Mouse (Mus musculus): ENCODE measurements around the gene Stpg3. TPM values are rescaled to one million over a fixed set of nuclear protein-coding genes. Genes with fewer than 3 reads are reported as not detected.

Gene Stpg3
- polyA plus RNA-seq, 1 experiment from 2014 or later, result not detected

DNA sequence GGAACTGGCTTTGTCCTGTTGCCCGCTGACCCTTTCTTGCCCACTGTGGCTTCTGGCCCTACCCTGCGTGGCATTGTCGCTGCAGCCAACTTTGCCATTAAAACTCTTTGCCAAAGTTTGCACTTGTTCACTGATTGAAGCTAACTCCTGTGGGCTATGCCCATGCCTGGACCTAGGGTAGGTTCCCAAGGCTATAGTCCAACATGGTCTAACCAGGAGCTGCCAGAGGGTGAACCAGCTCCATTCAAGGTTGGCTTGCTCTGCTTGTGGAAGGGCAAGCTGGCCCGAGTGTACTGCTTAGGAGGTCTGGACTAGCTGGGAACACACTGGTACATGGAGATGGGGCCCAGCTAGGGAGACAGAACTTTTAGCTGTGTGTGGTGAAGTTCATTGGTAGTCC lies 29.7 kb upstream of the Stpg3 start:
- no peak overlapping the region for H3K4me2 ChIP-seq (replicated peaks)
- no peak for ATAC-seq
- 0 out of 2 replicates have a peak overlapping the region, but pooled peaks have one; percentile 8 for H3K9ac ChIP-seq
- H3K27ac ChIP-seq, result no peak overlapping the region
- peaks cover 6% of the 10 kb centered on the region for H3K27me3 ChIP-seq (replicated peaks)
- WGBS, result 87% methylated on average over 4 of the region's 4 CpGs
- H3K36me3 ChIP-seq, result peaks cover 9% of the 10 kb centered on the region; the same call in 1 of the 2 replicates
- H3K4me3 ChIP-seq (replicated peaks), result no peak overlapping the region
- no peaks in the 10 kb centered on the region for H3K9me3 ChIP-seq
- H3K4me1 ChIP-seq (replicated peaks), result peaks cover 17% of the 10 kb centered on the region

DNA sequence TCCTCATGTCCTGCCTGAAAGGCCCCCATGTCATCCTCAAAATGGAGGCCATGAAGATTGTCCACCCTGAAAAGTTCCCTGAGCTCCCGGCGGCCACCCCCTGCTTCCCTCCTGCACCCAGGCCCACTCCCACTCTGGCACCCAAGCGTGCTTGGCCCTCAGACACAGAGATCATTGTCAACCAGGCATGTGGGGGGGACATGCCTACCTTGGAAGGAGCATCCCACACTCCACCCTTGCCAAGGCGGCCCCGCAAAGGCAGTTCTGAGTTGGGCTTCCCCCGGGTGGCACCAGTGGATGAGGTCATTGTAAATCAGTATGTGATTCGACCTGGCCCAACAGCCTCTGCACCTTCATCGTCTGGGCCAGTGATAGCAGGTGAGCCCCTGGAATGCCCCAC lies 28.9 kb upstream of the Stpg3 start:
- H3K4me1 ChIP-seq (replicated peaks), result peaks cover 17% of the 10 kb centered on the region
- H3K27ac ChIP-seq, result no peak overlapping the region
- WGBS, result 67% methylated on average over 8 of the region's 8 CpGs
- peaks cover 6% of the 10 kb centered on the region for H3K27me3 ChIP-seq (replicated peaks)
- H3K4me2 ChIP-seq (replicated peaks), result peak overlapping the region; percentile 97
- 0 out of 2 replicates have a peak overlapping the region, but pooled peaks have one; percentile 55 for H3K4me3 ChIP-seq (replicated peaks)
- no peaks in the 10 kb centered on the region for H3K9me3 ChIP-seq
- no peak for ATAC-seq
- 0 out of 2 replicates have a peak, but pooled peaks cover 3% of the 10 kb centered on the region for H3K36me3 ChIP-seq
- no peak overlapping the region for H3K9ac ChIP-seq

DNA sequence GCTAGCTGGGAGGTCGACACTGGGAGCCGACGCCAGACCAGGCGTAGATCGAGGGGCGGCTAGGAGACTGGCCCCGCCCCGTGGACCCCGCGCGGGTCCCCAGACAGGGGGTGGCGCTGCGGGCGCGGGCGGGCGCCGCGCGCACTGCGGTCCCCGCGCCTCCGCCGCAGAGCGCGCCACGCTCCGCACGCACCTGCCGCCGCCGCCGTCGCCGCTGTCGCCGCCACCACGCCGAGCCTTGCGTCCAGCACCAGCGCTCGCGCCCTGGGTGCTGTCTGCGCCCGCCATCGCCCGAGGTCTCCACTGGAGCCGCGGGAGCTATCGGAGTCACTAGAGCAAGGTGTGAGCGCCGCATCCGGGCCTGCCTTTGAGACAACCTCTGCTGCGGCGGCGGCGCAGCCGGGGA lies 27.7 kb upstream of the Stpg3 start, which contains the start of the genes Rnf208 and Cysrt1:
Gene Rnf208 (plus strand): TSS at position 155 of the 406 bp plus-strand sequence.
Gene Cysrt1 (minus strand): TSS at position 352 of the 406 bp plus-strand sequence.
- peak within 1 kb of the TSS; percentile 72 for H3K27ac ChIP-seq
- under 1% methylated on average over 51 of the region's 59 CpGs for WGBS

DNA sequence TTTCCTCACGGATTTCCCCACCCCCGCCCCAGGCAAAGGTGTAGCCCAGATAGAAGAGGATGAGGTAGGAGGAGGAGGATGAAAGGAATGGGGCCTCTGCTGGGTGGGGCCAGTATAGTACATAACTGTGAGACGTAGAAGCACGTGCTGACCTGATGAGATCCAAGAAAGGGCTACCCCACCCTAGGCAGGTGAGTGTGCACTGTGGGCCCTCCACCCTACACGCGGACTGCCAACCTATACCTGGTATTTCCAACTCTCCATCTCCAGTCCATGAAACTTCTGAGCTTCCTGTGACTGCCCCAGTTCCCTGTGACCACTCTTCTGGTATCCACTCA lies 27.0 kb upstream of the Stpg3 start:
- 12% methylated on average over 6 of the region's 6 CpGs for WGBS
- ATAC-seq, result peak; percentile 63
- H3K9ac ChIP-seq, result peak overlapping the region; percentile 57; the same call in 1 of the 2 replicates

More for the DNA sequence above, 27.7 kb upstream of the Stpg3 start, which contains the start of the genes Rnf208 and Cysrt1:
- Histone ChIP-seq H3K9me3 (no peaks in the 10 kb centered on the region), H3K4me2 (replicated peaks) (peak within 1 kb of the TSS; percentile 97), H3K4me1 (replicated peaks) (peaks cover 23% of the 10 kb centered on the region), H3K36me3 (no peaks in the 10 kb centered on the region), H3K9ac (peak within 1 kb of the TSS; percentile 57), H3K27me3 (replicated peaks) (peaks cover 6% of the 10 kb centered on the region), H3K4me3 (replicated peaks) (peak within 1 kb of the TSS; percentile 55)
- ATAC-seq, result no peak

DNA sequence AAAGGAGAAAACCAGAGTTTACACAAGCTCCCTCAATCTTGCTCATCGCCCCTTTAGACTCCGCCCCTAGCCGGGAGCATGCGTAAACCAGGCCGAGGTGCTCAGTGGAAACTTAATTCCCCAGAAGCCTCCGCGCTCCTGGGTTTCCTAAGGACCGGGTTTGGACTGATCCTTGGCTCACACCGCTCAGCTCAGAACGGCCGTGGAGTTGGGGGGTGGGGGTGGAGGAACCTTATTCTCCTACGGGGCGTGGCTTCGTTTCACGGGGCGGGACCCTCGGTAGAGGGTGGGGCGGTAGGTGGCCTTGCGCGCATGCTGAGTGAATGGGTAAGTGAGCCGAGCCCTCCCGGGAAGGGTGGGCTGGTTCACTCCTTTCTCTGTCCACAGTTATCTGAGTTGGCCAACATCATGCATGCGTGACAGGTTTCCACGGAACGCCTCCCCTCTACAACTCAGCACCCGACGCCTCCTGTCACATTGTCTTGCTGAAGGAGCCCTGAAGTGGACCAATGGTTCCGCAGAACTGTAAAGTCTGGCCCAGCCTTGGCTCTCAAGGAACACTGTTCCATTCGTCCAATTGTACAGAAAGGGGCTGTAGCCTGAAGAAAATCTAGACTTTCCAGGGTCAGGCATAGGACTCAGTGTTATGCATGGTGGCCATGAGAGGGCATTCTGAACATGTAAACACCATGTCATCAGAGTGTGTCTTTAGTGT lies 26.4 kb upstream of the Stpg3 start:
- WGBS, result 2% methylated on average over 29 of the region's 29 CpGs
- 0 out of 2 replicates have a peak overlapping the region, but pooled peaks have one; percentile 15 for H3K9ac ChIP-seq

More for the DNA sequence above, 27.0 kb upstream of the Stpg3 start:
- H3K27me3 ChIP-seq (replicated peaks), result peaks cover 6% of the 10 kb centered on the region
- no peaks in the 10 kb centered on the region for H3K9me3 ChIP-seq
- H3K36me3 ChIP-seq, result no peaks in the 10 kb centered on the region
- H3K4me3 ChIP-seq (replicated peaks), result peak overlapping the region; percentile 55
- H3K4me2 ChIP-seq (replicated peaks), result peak overlapping the region; percentile 97
- H3K27ac ChIP-seq, result peak overlapping the region; percentile 72; the same call in 1 of the 2 replicates
- H3K4me1 ChIP-seq (replicated peaks), result peaks cover 20% of the 10 kb centered on the region

DNA sequence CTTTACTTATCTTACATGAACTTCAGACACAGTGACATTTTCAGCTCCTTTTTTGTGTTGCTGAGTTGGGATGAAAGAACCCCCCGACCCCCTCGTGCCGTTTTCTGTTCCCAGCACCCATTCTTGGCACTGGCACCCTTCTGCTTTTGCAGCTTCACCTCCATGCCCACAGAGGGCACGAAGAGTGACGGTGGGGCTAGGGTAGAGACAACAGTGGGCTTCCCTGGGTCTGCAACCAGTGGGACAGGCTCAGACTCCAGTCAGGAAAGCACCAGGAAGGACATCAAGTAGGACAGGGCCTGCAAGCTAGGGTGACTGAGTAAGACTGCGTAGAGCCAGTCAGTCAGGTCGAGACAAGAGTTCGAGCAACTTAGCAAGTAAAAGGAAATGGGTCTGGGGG lies 25.9 kb upstream of the Stpg3 start:
- peak; percentile 10; the same call in 1 of the 2 replicates for ATAC-seq

More for the DNA sequence above, 26.4 kb upstream of the Stpg3 start:
- peak overlapping the region; percentile 97 for H3K4me2 ChIP-seq (replicated peaks)
- H3K4me1 ChIP-seq (replicated peaks), result peaks cover 20% of the 10 kb centered on the region
- peaks cover 6% of the 10 kb centered on the region for H3K27me3 ChIP-seq (replicated peaks)
- no peaks in the 10 kb centered on the region for H3K36me3 ChIP-seq
- H3K9me3 ChIP-seq, result no peaks in the 10 kb centered on the region
- peak overlapping the region; percentile 72 for H3K27ac ChIP-seq
- peak; percentile 80 for ATAC-seq
- peak overlapping the region; percentile 55 for H3K4me3 ChIP-seq (replicated peaks)

DNA sequence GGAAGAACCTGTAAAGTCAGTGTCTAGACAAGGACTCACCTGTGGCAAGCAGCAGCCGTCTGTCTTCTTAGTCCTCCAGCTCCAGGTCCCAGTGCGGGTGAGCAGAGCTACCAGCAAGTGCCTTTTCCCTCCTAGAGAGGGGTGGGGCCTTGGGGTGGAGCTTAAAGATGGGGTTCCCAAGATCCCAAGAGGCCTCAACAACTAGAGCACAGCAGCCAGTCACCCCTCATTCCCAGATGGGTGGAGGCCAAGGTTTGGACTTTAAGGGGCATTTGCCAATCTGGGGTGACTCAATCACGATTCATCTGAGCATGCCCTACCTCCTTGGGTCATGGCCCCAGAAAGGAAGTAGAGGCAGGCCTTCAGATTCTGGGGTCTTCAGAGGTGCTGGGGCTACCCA lies 25.3 kb upstream of the Stpg3 start:
- Histone ChIP-seq H3K4me3 (replicated peaks) (no peak overlapping the region), H3K4me1 (replicated peaks) (peaks cover 18% of the 10 kb centered on the region), H3K4me2 (replicated peaks) (no peak overlapping the region), H3K9me3 (no peaks in the 10 kb centered on the region), H3K27ac (no peak overlapping the region), H3K27me3 (replicated peaks) (peaks cover 6% of the 10 kb centered on the region), H3K9ac (no peak overlapping the region), H3K36me3 (no peaks in the 10 kb centered on the region)
- no peak for ATAC-seq
- whole genome bisulfite sequencing, result 96% methylated on average over 3 of the region's 3 CpGs

More for the DNA sequence above, 25.9 kb upstream of the Stpg3 start:
- H3K27me3 ChIP-seq (replicated peaks), result peaks cover 6% of the 10 kb centered on the region
- no peaks in the 10 kb centered on the region for H3K9me3 ChIP-seq
- 0 out of 2 replicates have a peak overlapping the region, but pooled peaks have one; percentile 15 for H3K9ac ChIP-seq
- peak overlapping the region; percentile 72; the same call in 1 of the 2 replicates for H3K27ac ChIP-seq
- H3K4me3 ChIP-seq (replicated peaks), result peak overlapping the region; percentile 55
- H3K4me2 ChIP-seq (replicated peaks), result peak overlapping the region; percentile 97
- no peaks in the 10 kb centered on the region for H3K36me3 ChIP-seq
- peaks cover 18% of the 10 kb centered on the region for H3K4me1 ChIP-seq (replicated peaks)
- 51% methylated on average over 8 of the region's 8 CpGs for WGBS

DNA sequence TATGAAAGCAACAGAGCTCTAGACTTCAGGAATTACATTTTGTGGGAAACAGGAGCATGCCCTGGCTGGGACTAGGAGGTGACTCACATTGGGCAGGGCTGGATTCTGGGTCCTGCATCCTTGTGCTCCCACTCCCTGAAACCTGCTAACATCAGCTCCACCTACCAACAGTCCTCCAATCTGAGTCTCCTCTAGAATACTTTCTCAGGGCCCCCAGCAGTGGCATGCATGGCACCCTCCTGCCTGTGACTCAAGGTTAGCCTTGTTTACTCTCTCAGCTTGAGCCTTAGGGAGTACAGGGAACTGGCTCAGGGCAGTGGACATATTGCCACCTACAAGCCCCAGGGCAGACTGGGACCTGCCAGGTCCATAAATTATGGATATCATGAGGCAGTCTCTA lies 23.7 kb upstream of the Stpg3 start:
- Histone ChIP-seq H3K4me3 (replicated peaks) (no peak overlapping the region), H3K36me3 (no peaks in the 10 kb centered on the region), H3K4me1 (replicated peaks) (peaks cover 18% of the 10 kb centered on the region), H3K27ac (0 out of 2 replicates have a peak overlapping the region, but pooled peaks have one; percentile 5), H3K9me3 (no peaks in the 10 kb centered on the region), H3K27me3 (replicated peaks) (peaks cover 6% of the 10 kb centered on the region), H3K4me2 (replicated peaks) (no peak overlapping the region), H3K9ac (no peak overlapping the region)
- ATAC-seq, result no peak

DNA sequence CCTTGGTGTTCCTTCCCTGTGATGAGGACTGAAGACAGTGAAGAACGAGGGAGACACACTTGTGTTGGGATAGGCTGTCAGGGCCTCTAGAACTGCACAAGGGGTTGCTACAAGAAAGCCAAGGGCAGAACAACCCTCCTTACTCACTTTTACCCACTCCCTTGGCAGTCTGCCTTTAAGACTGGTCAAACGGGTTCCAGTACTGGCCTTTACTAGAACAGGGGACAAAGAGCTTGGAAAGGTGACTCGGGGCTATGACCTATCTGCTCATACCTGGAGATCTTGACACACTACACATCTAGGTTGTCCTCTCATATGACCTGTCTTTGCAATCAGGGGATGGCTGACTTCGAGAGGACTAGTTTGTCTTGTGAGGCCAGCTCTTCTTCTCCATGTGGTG lies 23.1 kb upstream of the Stpg3 start:
- no peak overlapping the region for H3K9ac ChIP-seq
- no peak for ATAC-seq
- H3K4me3 ChIP-seq (replicated peaks), result no peak overlapping the region
- H3K4me2 ChIP-seq (replicated peaks), result no peak overlapping the region
- no peaks in the 10 kb centered on the region for H3K36me3 ChIP-seq
- H3K27me3 ChIP-seq (replicated peaks), result peaks cover 4% of the 10 kb centered on the region
- H3K27ac ChIP-seq, result peak overlapping the region; percentile 5; the same call in 1 of the 2 replicates
- 55% methylated on average over 4 of the region's 4 CpGs for WGBS
- H3K9me3 ChIP-seq, result no peaks in the 10 kb centered on the region
- H3K4me1 ChIP-seq (replicated peaks), result peaks cover 18% of the 10 kb centered on the region

DNA sequence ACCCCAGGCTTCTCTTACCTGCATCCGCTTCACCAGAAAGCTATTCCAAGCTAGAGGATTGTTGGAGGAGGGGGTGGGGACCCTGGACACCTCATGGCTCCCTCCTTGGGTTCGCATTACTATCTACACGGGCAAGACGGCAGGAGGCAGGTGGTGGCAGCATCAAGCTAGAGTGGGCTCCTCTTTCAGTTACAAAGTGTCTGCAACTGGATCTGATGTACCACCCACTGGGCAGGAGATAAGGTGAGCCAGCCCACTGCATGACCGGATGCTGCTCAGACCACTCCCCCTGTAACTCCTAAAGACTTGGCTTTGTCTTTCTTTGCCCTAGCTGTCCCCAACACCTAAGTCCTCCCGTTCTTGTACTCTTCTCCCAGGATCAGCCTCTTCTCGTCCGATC lies 22.2 kb upstream of the Stpg3 start, which contains the start of gene Rnf224:
Gene Rnf224 (minus strand): TSS at position 174 of the 400 bp plus-strand sequence.
- Histone ChIP-seq H3K9me3 (no peaks in the 10 kb centered on the region), H3K4me2 (replicated peaks) (no peak within 1 kb of the TSS), H3K9ac (no peak within 1 kb of the TSS), H3K36me3 (no peaks in the 10 kb centered on the region), H3K27me3 (replicated peaks) (peaks cover under 1% of the 10 kb centered on the region; the same call in 1 of the 2 replicates), H3K4me1 (replicated peaks) (peaks cover 14% of the 10 kb centered on the region), H3K4me3 (replicated peaks) (no peak within 1 kb of the TSS), H3K27ac (peak within 1 kb of the TSS; percentile 9; the same call in 1 of the 2 replicates)
- whole genome bisulfite sequencing, result 34% methylated on average over 8 of the region's 8 CpGs
- ATAC-seq, result no peak

DNA sequence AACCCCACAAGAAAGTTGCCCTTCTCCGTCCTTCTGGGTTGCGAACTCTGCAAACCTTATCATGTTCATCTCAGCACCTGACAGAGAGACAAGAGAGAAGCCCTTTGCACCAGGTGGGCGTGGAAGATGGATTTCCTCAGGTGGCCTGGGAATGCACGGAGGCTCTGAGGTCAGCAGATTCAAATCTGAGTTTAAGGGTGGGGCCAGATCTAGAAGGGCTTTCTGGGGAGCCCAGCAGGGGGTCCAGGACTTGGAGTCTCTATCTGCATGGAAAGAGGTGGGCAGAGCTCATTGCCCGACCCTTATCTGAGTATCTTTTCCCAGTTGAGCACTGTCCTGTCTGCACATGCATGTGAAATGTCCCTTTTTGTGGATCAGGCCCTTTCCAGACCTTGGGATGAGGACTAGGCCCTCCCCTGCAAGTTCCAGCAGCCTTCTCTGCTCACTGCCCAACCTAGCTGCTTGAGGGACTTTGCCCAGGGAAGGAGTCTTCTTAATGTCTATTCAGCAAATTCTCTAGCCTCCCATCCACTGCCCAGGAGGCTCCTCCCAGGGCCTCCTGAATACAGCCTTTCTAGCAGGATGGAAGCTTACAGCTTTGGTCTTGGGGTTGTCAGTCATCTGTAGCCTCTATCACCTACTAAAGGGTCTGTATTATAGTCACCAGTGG lies 20.2 kb upstream of the Stpg3 start:
- 52% methylated on average over 5 of the region's 5 CpGs for WGBS
- peak; percentile 71 for ATAC-seq
- Histone ChIP-seq H3K4me2 (replicated peaks) (peak overlapping the region; percentile 41), H3K4me3 (replicated peaks) (no peak overlapping the region), H3K4me1 (replicated peaks) (peaks cover 6% of the 10 kb centered on the region), H3K27me3 (replicated peaks) (0 out of 2 replicates have a peak, but pooled peaks cover 6% of the 10 kb centered on the region), H3K36me3 (no peaks in the 10 kb centered on the region), H3K9me3 (no peaks in the 10 kb centered on the region), H3K9ac (no peak overlapping the region), H3K27ac (peak overlapping the region; percentile 66)

DNA sequence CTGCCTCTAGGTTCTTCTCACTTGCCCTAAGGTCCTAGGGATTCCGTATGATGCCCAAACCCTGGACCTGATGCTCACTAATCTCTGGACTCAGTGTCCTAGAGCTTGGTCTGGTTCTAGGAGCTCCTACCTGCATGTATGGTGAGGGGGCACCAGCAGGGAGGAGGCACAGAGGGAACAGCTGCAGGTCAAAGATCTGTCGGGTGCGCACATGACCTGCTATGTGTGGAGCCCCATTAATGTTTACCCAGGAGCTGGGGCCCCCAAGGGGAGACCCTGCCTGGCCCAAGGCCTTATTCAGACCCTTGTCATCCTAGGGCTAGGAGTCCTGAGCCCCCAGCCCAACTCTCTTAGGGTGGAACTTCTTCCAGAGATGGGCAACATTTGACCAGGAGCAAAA lies 19.6 kb upstream of the Stpg3 start, which contains the start of gene Slc34a3:
Gene Slc34a3 (minus strand): TSS at position 315 of the 400 bp plus-strand sequence.
- Histone ChIP-seq H3K4me3 (replicated peaks) (no peak within 1 kb of the TSS), H3K9ac (peak within 1 kb of the TSS; percentile 3; the same call in 1 of the 2 replicates), H3K4me2 (replicated peaks) (peak within 1 kb of the TSS; percentile 41), H3K4me1 (replicated peaks) (peaks cover 9% of the 10 kb centered on the region), H3K9me3 (no peaks in the 10 kb centered on the region), H3K27me3 (replicated peaks) (0 out of 2 replicates have a peak, but pooled peaks cover 6% of the 10 kb centered on the region), H3K36me3 (no peaks in the 10 kb centered on the region), H3K27ac (peak within 1 kb of the TSS; percentile 66)
- ATAC-seq, result peak; percentile 62
- WGBS, result 63% methylated on average over 3 of the region's 3 CpGs
